Mouse (Mus musculus): ENCODE measurements at regions not wholly inside any gene's neighbourhood (a gene's known extent, or its start where the extent isn't known, plus 50 kb on each side); places are given as distances from the start of the nearest gene placed in this dataset.

- DNase-seq (ENCODE audit: low spot score) = no peak
Observed at GRCm38 (mm10) chrX:108608446-108608845, 56.2 kb downstream of the Gm379 start.

GRCm38 (mm10) chrX:108599906-108600468 is 64.7 kb downstream of the Gm379 start:
- DNase-seq (ENCODE audit: low spot score) = no peak

GRCm38 (mm10) chrX:108561977-108562376 is 102.7 kb downstream of the Gm379 start:
- no peak for DNase-seq (ENCODE audit: low spot score)

- DNase-seq (ENCODE audit: low spot score) = no peak
Observed at GRCm38 (mm10) chrX:108543149-108543548, 121.5 kb downstream of the Gm379 start.

GRCm38 (mm10) chrX:108541410-108541809 is 123.3 kb downstream of the Gm379 start:
- no peak for DNase-seq (ENCODE audit: low spot score)

GRCm38 (mm10) chrX:108536995-108537394 is 127.7 kb downstream of the Gm379 start:
- peak; percentile 49 for DNase-seq (ENCODE audit: low spot score)

Measured in embryo, embryonic 10 days (tissue).